Mouse (Mus musculus): ENCODE measurements at regions not wholly inside any gene's neighbourhood (a gene's known extent, or its start where the extent isn't known, plus 50 kb on each side); places are given as distances from the start of the nearest gene placed in this dataset.

DNA sequence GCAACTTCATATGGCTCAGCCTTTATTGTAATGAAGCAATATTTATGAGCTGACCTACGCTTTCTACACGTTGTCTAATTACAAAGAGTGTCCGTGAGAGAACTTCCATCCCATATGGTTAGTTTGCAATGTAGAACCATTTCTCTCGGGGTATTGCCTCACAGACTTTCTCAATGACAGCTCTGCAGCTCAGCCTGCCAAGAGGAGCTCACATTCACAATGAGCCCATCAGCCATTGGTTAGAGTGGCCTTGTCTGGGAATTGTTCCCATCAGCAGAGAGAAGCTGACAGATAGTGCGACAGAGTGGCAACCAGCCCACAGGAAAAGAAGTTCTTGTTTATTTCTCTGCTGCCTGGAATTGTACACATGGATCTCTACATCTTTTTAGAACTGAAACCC, 409.7 kb downstream of the Zfp704 start:
- no peak for ATAC-seq (ENCODE audit: insufficient read depth, low FRiP score, low TSS enrichment)
- WGBS = 82% methylated on average over 5 of the region's 5 CpGs
- no peak overlapping the region for H3K4me3 ChIP-seq (ENCODE audit: low read depth, low read length)
- H3K4me2 ChIP-seq (ENCODE audit: low read depth) = no peak overlapping the region
- H3K27me3 ChIP-seq (ENCODE audit: control insufficient read depth, insufficient read depth, low read length) = no peaks in the 10 kb centered on the region
- H3K36me3 ChIP-seq (ENCODE audit: control insufficient read depth, insufficient read depth, low read length) = no peaks in the 10 kb centered on the region
- no peak overlapping the region for H3K27ac ChIP-seq (ENCODE audit: low read depth, low read length)
- no peaks in the 10 kb centered on the region for H3K4me1 ChIP-seq (ENCODE audit: control insufficient read depth, insufficient read depth, low read length)
- H3K9me3 ChIP-seq (ENCODE audit: control insufficient read depth, low read length) = no peaks in the 10 kb centered on the region
- no peak for DNase-seq (ENCODE audit: low spot score)
- no peak overlapping the region for H3K9ac ChIP-seq (ENCODE audit: low read length)

DNA sequence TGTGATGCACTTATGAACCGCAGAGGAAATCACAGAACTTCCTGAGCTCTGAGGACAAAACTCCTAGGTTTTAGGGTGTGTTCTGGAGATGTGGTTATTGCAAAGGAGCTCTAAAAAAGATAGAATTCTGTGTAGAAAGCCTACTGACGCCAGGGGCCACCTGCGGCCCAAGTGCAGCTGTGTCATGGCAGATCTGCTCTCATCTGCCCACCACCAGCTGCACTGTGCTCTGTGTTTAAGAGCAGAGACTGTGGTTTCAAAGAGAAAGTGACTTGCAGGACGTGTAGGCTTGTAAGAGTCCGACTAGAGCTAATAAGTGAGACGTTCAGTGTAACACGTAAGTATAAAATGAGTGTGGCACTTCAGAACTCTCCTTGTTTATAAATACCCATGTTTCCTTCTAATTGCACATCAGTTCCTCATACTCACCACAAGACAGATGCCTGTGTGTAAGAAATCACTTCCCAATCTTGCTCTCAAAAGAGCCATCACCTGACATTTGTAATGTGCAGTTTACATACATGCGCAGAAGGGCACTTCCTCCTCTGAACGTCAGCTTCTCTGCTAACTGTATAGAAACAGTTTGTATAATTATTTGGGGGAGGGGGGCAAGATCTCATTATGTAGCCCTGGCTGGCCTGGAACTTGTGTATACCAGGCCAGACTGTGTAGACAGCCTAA, 411.1 kb downstream of the Zfp704 start:
- H3K4me1 ChIP-seq (ENCODE audit: control insufficient read depth, insufficient read depth, low read length) = no peaks in the 10 kb centered on the region

DNA sequence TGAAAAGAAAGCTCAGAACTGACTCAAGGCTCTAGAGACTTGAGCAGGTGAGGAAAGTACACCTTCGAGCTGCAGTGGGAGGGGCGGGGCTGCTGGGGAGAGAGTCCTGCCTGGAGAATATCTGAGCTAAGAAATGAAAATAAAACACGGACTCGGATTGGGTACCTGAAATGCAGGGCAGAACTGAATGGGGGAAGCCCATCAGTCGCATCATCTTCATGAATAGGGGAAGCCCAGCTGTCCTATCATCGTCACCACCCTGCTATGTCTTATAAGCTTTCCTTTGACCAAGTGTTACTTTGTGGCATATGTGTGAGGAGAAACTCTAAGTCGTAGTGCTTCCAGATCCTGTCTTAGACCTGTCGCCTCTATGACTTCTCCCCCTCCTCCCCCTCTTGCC, 414.1 kb downstream of the Zfp704 start:
- Histone ChIP-seq H3K4me2 (ENCODE audit: low read depth) (no peak overlapping the region), H3K36me3 (ENCODE audit: control insufficient read depth, insufficient read depth, low read length) (no peaks in the 10 kb centered on the region), H3K9ac (ENCODE audit: low read length) (no peak overlapping the region), H3K27me3 (ENCODE audit: control insufficient read depth, insufficient read depth, low read length) (no peaks in the 10 kb centered on the region), H3K9me3 (ENCODE audit: control insufficient read depth, low read length) (no peaks in the 10 kb centered on the region), H3K4me1 (ENCODE audit: control insufficient read depth, insufficient read depth, low read length) (no peaks in the 10 kb centered on the region), H3K4me3 (ENCODE audit: low read depth, low read length) (no peak overlapping the region), H3K27ac (ENCODE audit: low read depth, low read length) (no peak overlapping the region)
- 82% methylated on average over 8 of the region's 8 CpGs for WGBS
- no peak for ATAC-seq (ENCODE audit: insufficient read depth, low FRiP score, low TSS enrichment)
- no peak for DNase-seq (ENCODE audit: low spot score)

More for the DNA sequence above, 411.1 kb downstream of the Zfp704 start:
- H3K9ac ChIP-seq (ENCODE audit: low read length) = no peak overlapping the region
- no peak for ATAC-seq (ENCODE audit: insufficient read depth, low FRiP score, low TSS enrichment)
- H3K36me3 ChIP-seq (ENCODE audit: control insufficient read depth, insufficient read depth, low read length) = no peaks in the 10 kb centered on the region
- H3K4me2 ChIP-seq (ENCODE audit: low read depth) = no peak overlapping the region
- H3K9me3 ChIP-seq (ENCODE audit: control insufficient read depth, low read length) = no peaks in the 10 kb centered on the region
- no peak overlapping the region for H3K27ac ChIP-seq (ENCODE audit: low read depth, low read length)
- no peaks in the 10 kb centered on the region for H3K27me3 ChIP-seq (ENCODE audit: control insufficient read depth, insufficient read depth, low read length)
- DNase-seq (ENCODE audit: low spot score) = no peak
- WGBS = 87% methylated on average over 9 of the region's 9 CpGs
- H3K4me3 ChIP-seq (ENCODE audit: low read depth, low read length) = no peak overlapping the region

DNA sequence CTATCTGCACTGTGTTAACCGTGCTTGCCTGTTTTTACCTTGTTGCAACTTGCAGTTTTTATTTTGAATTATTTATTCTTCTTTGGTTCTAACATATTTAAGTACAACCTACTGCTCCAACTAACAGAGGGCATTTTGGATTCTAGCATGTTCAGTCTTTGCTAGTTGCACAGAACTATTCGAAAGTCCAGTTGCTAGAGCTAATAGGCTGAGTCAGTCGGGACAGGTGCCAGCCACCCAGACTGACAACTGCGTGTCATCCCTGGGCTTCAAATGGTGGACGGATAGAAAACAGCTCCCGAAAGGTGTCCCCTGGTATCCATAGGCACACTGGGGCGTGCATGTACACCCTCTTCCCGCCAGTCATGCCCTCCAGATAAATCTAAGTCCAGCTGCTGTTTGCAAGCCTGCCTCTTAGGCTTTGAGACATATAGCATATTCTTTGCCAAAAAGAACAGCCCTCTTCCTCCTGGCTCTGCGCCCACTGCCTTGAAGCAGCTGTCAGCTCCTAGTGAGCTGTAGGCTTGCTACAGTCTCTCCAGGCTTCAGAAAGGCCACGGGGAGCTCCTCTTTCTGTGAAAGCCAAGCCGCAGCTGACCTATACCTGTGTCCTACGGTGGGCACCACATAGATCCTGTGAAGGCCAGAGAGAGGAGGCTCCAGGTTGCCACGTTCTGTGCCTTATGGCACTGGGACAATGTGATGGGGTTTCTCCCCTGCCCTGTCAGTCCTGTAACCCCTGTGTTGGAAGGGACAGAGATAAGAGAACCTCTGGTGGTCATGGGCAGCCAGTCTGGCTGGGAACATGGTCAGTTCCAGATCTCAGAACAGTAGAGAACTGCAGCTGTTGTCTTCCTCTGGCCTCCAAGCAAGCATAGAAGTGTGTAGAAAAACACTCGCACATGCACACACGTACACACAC, 420.3 kb downstream of the Zfp704 start:
- Histone ChIP-seq H3K9ac (ENCODE audit: low read length) (no peak overlapping the region), H3K4me1 (ENCODE audit: control insufficient read depth, insufficient read depth, low read length) (no peaks in the 10 kb centered on the region), H3K36me3 (ENCODE audit: control insufficient read depth, insufficient read depth, low read length) (no peaks in the 10 kb centered on the region), H3K4me3 (ENCODE audit: low read depth, low read length) (no peak overlapping the region), H3K4me2 (ENCODE audit: low read depth) (no peak overlapping the region), H3K9me3 (ENCODE audit: control insufficient read depth, low read length) (no peaks in the 10 kb centered on the region), H3K27me3 (ENCODE audit: control insufficient read depth, insufficient read depth, low read length) (no peaks in the 10 kb centered on the region), H3K27ac (ENCODE audit: low read depth, low read length) (no peak overlapping the region)
- no peak for DNase-seq (ENCODE audit: low spot score)
- 92% methylated on average over 15 of the region's 15 CpGs for WGBS
- ATAC-seq (ENCODE audit: insufficient read depth, low FRiP score, low TSS enrichment) = no peak

DNA sequence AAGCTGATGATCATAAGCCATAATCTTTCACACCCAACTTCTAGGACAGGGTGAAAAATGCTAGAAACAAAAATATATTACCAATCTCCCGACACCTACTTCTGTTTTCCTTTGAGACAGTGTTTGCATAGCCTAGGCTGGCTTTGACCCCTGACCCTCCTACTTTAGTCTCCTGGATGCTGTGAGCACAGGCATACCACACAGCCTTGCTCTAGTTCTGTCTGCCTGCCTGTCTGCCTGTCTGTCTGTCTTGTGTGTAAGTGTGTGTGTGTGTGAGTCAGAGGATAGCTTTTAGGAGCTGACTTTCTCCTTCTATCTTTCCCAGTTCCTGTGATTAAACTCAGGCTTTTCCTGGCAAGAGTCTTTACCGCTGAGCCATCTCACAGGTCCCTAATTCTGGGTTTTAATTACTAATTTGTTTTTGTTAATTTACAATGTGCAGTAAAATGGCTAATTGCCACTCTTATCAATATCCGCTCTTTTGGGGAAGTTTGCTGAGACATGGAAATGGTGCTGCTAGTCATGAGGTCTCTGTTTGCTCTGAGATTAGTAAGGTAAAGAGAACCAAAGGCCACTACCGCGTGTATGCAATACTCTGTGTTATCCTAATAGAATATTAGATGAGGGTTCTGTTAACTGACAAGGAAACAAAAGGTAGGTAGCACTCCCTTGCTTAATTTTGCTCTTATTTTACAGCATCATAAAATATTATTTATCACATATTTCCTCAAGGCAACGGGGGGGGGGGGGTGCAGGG, 423.3 kb downstream of the Zfp704 start:
- ATAC-seq (ENCODE audit: insufficient read depth, low FRiP score, low TSS enrichment) (no peak), DNase-seq (ENCODE audit: low spot score) (no peak)
- no peaks in the 10 kb centered on the region for H3K36me3 ChIP-seq (ENCODE audit: control insufficient read depth, insufficient read depth, low read length)
- no peaks in the 10 kb centered on the region for H3K27me3 ChIP-seq (ENCODE audit: control insufficient read depth, insufficient read depth, low read length)
- no peak overlapping the region for H3K9ac ChIP-seq (ENCODE audit: low read length)
- no peak overlapping the region for H3K27ac ChIP-seq (ENCODE audit: low read depth, low read length)
- no peak overlapping the region for H3K4me2 ChIP-seq (ENCODE audit: low read depth)
- 82% methylated on average over 6 of the region's 6 CpGs for WGBS
- no peaks in the 10 kb centered on the region for H3K4me1 ChIP-seq (ENCODE audit: control insufficient read depth, insufficient read depth, low read length)
- H3K4me3 ChIP-seq (ENCODE audit: low read depth, low read length) = no peak overlapping the region
- no peaks in the 10 kb centered on the region for H3K9me3 ChIP-seq (ENCODE audit: control insufficient read depth, low read length)

DNA sequence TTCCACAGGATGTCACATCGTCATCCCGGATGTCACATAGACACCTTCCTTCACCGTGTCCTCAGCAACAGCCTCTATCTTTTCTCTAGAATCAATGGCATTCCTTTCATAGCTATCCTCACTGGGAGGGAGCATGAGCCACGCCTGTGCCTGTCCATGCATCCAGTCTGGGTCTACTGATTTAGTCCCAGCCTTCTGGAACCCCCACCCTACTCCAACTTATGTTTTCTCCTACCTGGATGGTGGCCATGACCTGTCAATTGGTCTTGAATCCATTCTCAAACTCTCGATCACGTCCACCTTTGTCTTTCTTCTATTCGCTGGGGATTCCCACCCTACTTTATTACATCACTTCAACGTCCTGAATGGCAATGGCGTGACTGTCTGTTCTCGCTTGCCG, 428.3 kb downstream of the Zfp704 start:
- Histone ChIP-seq H3K9ac (ENCODE audit: low read length) (no peak overlapping the region), H3K4me1 (ENCODE audit: control insufficient read depth, insufficient read depth, low read length) (no peaks in the 10 kb centered on the region), H3K4me3 (ENCODE audit: low read depth, low read length) (no peak overlapping the region), H3K9me3 (ENCODE audit: control insufficient read depth, low read length) (no peaks in the 10 kb centered on the region), H3K36me3 (ENCODE audit: control insufficient read depth, insufficient read depth, low read length) (no peaks in the 10 kb centered on the region), H3K27ac (ENCODE audit: low read depth, low read length) (no peak overlapping the region), H3K27me3 (ENCODE audit: control insufficient read depth, insufficient read depth, low read length) (no peaks in the 10 kb centered on the region), H3K4me2 (ENCODE audit: low read depth) (no peak overlapping the region)
- 88% methylated on average over 11 of the region's 11 CpGs for WGBS
- DNase-seq (ENCODE audit: low spot score) (no peak), ATAC-seq (ENCODE audit: insufficient read depth, low FRiP score, low TSS enrichment) (no peak)

DNA sequence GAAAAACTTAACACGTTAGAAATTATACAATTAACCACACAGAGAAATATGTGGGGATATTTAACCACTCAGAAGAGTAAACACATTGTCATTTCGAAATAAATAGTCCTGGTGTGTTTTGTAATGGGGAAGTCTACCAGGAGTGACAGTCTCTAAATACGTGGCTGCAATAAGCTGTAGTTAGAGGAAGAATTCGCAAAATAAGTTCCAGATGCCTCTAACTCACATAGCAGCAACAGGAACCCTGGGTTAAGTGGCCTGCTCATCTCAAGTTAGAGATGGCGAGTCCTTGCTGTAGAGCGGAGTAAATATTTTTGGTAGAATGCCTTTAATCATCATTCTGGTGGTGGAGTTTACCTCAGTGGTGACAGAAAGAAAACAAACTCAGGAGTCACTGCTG, 430.2 kb downstream of the Zfp704 start:
- Histone ChIP-seq H3K36me3 (ENCODE audit: control insufficient read depth, insufficient read depth, low read length) (no peaks in the 10 kb centered on the region), H3K4me1 (ENCODE audit: control insufficient read depth, insufficient read depth, low read length) (no peaks in the 10 kb centered on the region), H3K27me3 (ENCODE audit: control insufficient read depth, insufficient read depth, low read length) (no peaks in the 10 kb centered on the region), H3K27ac (ENCODE audit: low read depth, low read length) (no peak overlapping the region), H3K4me2 (ENCODE audit: low read depth) (no peak overlapping the region), H3K4me3 (ENCODE audit: low read depth, low read length) (no peak overlapping the region), H3K9me3 (ENCODE audit: control insufficient read depth, low read length) (no peaks in the 10 kb centered on the region), H3K9ac (ENCODE audit: low read length) (no peak overlapping the region)
- WGBS = 81% methylated on average over 6 of the region's 6 CpGs
- DNase-seq (ENCODE audit: low spot score) (no peak), ATAC-seq (ENCODE audit: insufficient read depth, low FRiP score, low TSS enrichment) (no peak)

DNA sequence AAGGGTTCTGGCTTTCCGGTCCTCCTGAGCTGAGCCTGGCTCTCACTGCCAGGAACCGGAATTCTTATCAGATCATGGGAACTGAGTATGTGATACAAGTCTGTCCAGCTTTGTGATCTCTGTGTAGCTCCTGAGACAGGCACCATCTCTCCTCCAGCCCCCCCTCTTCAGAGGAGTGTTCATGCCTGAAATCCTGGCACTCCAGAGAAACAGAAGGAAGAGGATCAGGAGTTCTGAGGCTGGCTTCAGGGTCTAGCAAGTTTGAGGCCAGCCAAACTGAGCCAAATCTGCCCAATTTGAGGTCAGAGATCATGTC, 435.4 kb downstream of the Zfp704 start:
- no peak for DNase-seq (ENCODE audit: low spot score)
- H3K9ac ChIP-seq (ENCODE audit: low read length) = no peak overlapping the region
- no peaks in the 10 kb centered on the region for H3K9me3 ChIP-seq (ENCODE audit: control insufficient read depth, low read length)
- no peak for ATAC-seq (ENCODE audit: insufficient read depth, low FRiP score, low TSS enrichment)
- no peaks in the 10 kb centered on the region for H3K4me1 ChIP-seq (ENCODE audit: control insufficient read depth, insufficient read depth, low read length)
- no peaks in the 10 kb centered on the region for H3K27me3 ChIP-seq (ENCODE audit: control insufficient read depth, insufficient read depth, low read length)
- no peak overlapping the region for H3K27ac ChIP-seq (ENCODE audit: low read depth, low read length)
- H3K4me2 ChIP-seq (ENCODE audit: low read depth) = no peak overlapping the region
- WGBS = 93% methylated on average over 2 of the region's 2 CpGs
- no peak overlapping the region for H3K4me3 ChIP-seq (ENCODE audit: low read depth, low read length)
- H3K36me3 ChIP-seq (ENCODE audit: control insufficient read depth, insufficient read depth, low read length) = no peaks in the 10 kb centered on the region
